Mouse (Mus musculus) layer of hippocampus, adult 2 months (tissue): ENCODE measurements at regions not wholly inside any gene's neighbourhood (a gene's known extent, or its start where the extent isn't known, plus 50 kb on each side); places are given as distances from the start of the nearest gene placed in this dataset.

ENCODE experiments used
- DNase-seq, 2 experiments: peaks; one replicate each; pipeline ENCODE4 v3.0.0; 2022; ENCODE audit warnings: low spot score in 2 of 2
- H3K27ac ChIP-seq: fragments of 200-600 bp; 2 replicates; pipeline ENCODE4 v1.8.1; 2022
- H3K4me3 ChIP-seq: fragments of 200-600 bp; 2 replicates; pipeline ENCODE4 v1.8.1; 2022; ENCODE audit warnings: mild to moderate bottlenecking
- CTCF ChIP-seq: fragments of 200-600 bp; conservative IDR thresholded peaks from 2 replicates; pipeline ENCODE4 v1.8.1; 2022; ENCODE audit warnings: antibody characterized with exemption, mild to moderate bottlenecking, moderate library complexity

DNA sequence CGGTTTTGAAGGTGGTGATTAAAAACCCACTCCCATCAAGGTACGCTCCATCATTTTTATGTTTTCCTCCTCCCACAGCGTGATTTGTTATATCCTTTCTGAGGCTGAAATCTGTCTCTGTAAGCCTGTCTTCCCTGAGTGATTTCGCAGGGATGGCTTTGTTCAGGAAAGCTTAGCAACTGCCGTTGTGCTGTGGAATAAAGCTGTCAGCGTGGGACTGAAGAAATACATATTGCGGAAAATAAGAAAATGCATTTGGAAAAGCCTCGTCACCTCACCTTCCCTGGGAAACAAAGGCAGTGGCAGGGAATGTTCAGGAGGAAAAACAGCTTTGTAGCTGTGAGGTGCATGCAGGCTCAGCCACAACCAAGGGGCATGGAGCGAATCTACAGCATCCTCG lies 310.0 kb upstream of the Id4 start:
- no peak for DNase-seq
- no peak overlapping the region for H3K4me3 ChIP-seq
- no peak overlapping the region for H3K27ac ChIP-seq
- no peak for TF ChIP-seq CTCF

DNA sequence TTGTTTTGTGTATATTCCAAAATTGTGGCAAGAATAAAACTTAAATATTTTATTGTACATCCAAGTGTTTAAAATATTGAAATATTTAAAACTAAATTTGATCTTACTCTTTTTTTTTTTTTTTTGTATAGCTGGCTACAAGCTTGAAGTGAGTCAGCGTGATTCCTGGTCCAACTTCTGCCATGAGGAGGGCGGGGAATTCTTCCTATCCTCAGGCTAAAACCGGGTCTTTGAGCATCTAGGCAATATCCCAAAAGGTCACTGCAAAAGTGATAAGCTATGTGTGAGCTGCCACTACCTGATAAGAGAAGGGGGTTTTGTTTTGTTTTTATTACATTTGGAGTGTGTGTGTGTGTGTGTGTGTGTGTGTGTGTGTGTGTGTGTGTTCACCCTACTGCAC lies 308.1 kb upstream of the Id4 start:
- Histone ChIP-seq H3K4me3 (no peak overlapping the region), H3K27ac (no peak overlapping the region)
- no peak for DNase-seq
- TF ChIP-seq CTCF, result no peak

DNA sequence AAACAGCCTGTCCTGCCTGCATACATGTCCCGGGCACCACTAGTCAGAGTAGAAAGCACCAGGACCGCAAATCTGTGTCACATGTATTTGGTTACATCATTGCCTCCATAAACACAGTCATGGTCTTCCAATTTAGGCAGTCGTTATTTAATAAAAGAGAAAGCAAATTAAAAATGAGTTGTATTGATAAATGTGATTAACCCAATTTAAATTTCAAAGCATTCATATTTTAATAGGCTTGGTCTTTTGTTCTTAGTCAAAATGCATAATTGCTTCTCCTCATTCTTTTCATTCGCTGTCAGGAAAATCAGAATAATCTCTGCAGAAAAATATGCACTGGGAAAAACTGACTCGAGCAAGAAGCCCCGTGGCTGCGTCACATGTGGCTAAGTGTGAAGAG lies 307.3 kb upstream of the Id4 start:
- DNase-seq, result no peak
- TF ChIP-seq CTCF, result no peak
- Histone ChIP-seq H3K27ac (no peak overlapping the region), H3K4me3 (no peak overlapping the region)

DNA sequence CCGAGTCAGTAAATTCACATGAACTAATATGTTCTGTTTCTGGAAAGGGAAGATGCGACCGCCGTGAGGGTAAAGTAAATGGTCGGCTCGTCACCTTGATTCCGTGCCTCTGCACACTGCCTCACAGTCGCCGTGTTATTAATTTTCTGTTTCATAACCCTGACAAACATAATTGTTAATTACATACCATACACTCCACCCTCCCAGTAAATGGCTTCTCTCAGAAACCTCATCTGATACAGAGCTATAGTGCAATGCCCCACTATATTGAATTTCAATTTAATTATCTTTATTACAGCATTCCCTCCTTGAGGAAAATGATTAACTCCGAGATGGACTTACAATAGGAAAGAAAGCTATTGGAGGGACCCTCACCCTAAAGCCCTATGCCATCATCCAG lies 305.5 kb upstream of the Id4 start:
- no peak for DNase-seq
- H3K27ac ChIP-seq, result no peak overlapping the region
- no peak for TF ChIP-seq CTCF
- H3K4me3 ChIP-seq, result no peak overlapping the region

DNA sequence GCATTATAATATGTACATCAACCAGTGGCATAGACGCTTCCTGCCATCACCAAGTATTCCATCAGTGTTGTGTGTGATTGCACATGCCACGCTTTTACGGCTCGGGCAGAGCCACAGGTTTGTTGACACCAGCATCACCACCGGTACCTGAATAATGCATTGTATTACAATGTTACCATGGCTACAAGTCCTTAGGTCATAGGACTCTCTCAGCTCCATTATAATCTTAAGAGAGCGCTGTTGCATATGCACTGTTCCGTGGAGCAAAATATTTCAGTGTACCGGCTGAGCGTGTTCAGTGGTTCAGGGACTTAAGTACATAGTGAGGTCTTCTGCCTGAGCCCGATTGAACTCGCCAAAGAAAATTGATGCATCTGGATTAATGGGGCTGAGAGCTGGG lies 303.4 kb upstream of the Id4 start:
- H3K4me3 ChIP-seq, result no peak overlapping the region
- H3K27ac ChIP-seq, result no peak overlapping the region
- TF ChIP-seq CTCF, result no peak
- no peak for DNase-seq

DNA sequence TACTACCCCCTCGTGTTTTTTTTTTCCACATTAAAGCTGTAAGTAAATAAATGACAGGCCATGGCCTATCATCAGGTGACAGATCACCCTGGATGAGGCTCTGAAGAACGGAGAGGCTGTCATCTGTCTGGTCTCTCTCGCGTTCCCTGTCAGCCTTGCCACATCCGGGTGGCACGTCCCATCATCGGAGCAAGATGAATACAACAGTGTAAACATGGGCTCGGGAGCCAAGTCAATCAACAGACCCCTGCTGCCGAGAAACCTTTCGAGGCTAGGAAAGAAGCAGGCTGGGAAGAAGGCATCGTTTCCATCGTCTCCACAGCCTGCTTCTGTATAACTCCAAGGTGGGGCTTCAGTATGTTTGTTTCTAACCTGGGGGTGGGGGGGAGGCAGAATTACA lies 286.8 kb upstream of the Id4 start:
- DNase-seq, result no peak
- no peak for TF ChIP-seq CTCF
- Histone ChIP-seq H3K4me3 (no peak overlapping the region), H3K27ac (no peak overlapping the region)

DNA sequence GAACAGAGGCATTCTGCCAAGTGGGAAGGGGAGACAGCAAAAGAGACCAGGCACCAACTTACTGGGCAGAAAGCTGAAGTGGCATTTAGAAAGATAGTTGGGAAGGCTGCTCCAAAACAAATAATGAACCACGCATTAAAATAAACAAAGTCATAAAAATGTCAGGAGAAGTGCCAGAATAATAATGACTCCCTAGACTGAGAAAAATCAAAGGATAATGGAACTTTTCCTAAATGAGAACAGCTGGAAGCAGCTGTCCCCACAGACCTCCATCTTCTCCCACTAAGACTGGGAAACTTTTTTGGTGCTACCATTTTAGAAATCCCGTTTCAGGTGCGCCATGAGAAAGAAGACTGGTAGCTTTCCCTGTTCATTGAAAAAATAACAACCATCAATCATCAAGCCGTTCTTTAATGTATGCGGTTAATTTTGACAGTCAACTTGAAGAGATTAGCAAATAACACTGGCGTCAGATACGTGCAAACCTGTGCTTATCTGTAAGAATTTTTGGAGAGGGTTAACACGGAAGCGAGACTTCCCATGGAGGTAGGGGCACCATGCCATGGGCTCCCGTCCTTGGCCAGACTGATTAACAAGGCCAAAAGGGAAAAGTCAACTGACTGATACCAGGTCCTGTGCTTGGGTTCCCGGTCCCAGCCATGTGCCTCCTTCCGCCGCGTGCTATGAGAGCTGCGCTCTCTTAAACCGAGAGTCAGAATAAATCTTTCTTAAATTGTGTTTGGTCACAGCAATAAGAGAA lies 286.1 kb upstream of the Id4 start:
- DNase-seq, result no peak
- no peak for TF ChIP-seq CTCF
- H3K27ac ChIP-seq, result no peak overlapping the region
- no peak overlapping the region for H3K4me3 ChIP-seq

DNA sequence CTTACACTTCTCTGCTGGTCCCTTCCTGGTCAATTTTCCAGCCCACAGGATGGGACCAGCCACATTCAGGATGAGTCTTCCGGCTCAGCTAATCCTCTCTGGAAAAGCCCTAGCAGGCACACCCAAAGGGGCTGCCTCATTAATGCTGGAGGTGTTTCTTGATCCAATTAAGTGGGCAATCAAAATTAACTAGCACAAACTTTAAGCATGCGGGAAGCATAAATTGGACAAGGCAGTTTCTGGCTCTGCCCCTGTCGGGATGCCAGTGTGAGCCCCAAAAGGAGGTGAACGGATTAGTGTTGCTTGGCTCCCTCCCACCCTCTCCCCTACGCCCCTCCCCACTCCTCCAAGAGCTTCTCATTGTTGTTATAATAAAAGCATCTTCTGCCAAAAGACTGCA lies 262.5 kb upstream of the Id4 start:
- no peak overlapping the region for H3K4me3 ChIP-seq
- DNase-seq, result peak in 1 of 2 experiments; percentile 3
- H3K27ac ChIP-seq, result 0 out of 2 replicates have a peak overlapping the region, but pooled peaks have one; percentile 14
- TF ChIP-seq CTCF, result no peak

DNA sequence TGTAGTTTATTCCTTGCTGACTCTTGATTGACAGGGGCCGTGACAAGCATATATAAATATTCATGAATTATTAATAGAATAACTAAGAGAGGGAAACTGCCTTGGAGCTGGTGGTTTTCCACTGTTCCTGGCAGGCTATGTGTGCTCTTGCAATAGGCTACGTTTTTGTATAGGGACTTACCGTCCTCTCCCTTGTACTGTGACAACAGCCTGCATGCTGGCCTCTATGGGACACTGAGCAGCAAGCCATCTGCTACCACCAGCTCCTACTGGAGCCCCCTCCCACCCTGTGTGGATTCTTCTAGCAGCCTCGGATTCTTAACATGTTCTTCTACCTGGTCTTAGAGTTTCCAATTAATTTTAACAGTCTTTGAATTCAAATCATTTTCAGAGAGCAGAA lies 261.6 kb upstream of the Id4 start:
- Histone ChIP-seq H3K27ac (no peak overlapping the region), H3K4me3 (no peak overlapping the region)
- DNase-seq, result no peak
- no peak for TF ChIP-seq CTCF

DNA sequence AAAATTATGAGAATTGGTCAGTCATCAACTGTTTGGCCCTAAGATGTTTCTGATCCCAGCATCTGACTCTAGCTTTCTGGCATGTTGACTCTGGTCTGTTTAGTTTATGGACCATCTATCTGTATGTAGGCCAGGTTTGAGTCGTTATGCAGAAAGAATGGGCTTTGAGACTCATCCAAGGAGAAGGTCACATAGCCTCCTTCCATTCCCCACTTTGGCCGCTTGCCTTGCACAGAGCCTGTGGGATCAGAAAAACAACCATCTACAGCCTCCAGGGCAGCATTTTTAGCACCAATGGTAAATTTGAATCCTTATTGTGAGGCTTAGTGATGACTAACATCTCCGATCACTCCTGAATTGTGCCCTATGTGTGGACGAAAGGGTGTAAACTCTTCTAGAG lies 257.9 kb upstream of the Id4 start:
- no peak overlapping the region for H3K27ac ChIP-seq
- no peak overlapping the region for H3K4me3 ChIP-seq
- TF ChIP-seq CTCF, result no peak
- no peak for DNase-seq

DNA sequence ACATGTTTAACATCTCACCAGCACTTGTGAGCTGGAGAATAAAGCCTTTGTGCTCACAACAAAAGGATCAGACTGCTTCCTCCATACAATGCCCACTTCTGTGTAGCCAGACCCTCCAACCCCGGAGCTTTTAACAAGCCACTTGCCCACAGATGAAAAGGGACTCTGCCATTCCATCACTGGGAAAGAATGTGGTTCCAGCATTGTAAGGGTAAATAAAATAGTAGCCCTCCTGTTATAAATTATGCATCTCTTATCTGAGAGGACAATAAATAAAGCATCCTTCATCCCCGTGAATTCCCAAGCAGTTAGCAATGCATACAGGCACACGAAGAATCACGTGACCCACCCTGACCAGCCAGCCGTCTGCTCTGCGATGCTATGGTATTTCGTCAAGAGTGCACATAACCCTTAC lies 247.7 kb upstream of the Id4 start:
- TF ChIP-seq CTCF, result no peak
- no peak overlapping the region for H3K27ac ChIP-seq

DNA sequence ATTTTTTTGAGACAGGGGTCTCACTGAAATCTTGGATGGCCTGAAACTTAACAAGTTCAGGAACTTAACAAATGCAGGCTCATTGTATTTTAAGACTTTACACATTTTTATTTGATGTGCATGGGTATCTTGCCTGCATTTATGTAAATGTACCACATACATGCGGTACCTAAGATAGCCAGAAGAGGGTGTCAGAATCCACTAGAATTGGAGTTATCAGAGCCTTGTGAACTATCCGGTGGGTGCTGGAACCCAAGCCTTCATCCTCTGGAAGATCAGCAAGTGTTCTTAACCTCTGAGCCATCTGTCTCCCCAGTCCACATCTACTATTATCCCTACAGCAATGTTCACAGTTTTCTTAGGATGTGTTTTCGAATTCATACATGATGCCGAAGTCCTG lies 245.7 kb upstream of the Id4 start:
- TF ChIP-seq CTCF, result peak; percentile 42
- Histone ChIP-seq H3K27ac (no peak overlapping the region), H3K4me3 (no peak overlapping the region)
- DNase-seq, result no peak

More for the DNA sequence above, 247.7 kb upstream of the Id4 start:
- no peak for DNase-seq
- H3K4me3 ChIP-seq, result no peak overlapping the region

DNA sequence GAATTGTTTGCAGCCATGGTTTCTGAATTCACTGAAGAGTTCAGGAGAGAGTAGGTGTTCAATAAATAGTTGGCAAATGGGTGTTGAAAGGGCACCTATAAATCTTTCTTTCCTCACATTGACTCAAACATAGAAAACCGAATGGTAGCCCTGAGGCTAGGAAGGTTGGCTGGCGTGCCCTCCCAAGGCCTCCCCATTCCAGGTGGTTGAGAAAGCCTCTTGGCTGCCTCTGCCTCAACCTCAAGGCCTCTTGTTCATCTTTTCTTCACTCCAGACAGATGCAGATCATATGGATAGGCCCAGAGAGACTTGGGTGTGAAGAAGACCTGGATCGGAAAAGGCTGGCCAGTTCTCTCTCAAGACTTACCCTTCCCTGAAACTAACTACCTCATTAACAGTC lies 245.0 kb upstream of the Id4 start:
- Histone ChIP-seq H3K4me3 (no peak overlapping the region), H3K27ac (no peak overlapping the region)
- no peak for DNase-seq
- no peak for TF ChIP-seq CTCF

DNA sequence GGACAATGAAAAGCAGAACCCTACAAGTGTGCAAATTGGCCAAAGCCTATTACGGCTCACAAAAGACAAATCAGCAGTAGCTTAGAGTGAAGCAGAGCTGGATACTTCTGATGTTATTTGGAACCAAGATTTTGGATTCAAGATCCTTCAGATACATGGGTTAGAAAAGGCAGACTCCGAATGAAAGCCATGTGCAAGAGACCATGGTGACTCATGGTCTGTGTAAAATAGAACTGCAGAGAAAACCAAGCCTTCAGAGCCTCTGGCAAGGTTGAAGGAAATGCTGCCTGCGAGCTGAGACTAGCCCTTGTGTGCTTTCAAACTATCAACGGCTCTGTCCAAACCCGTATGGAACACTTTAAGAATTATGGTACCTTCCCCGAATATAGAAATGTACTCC lies 244.4 kb upstream of the Id4 start:
- DNase-seq, result no peak
- H3K4me3 ChIP-seq, result no peak overlapping the region
- no peak for TF ChIP-seq CTCF
- H3K27ac ChIP-seq, result no peak overlapping the region
